Mouse (Mus musculus) CH12.LX (cell line): Measurements from ENCODE around the gene Coa4.

Experiments used
- CTCF ChIP-seq, 2 experiments: IDR thresholded peaks in 1 of 2; conservative IDR thresholded peaks in 1 of 2; 2 replicates each; pipeline ENCODE4 v1.5.1; 2011 to 2012; ENCODE audit warnings: low read depth in 2 of 2, low read length in 2 of 2, improper control_type of control experiment in 1 of 2, inconsistent platforms in 1 of 2, mild to moderate bottlenecking in 1 of 2, moderate library complexity in 1 of 2
- ELF1 ChIP-seq: IDR thresholded peaks from 2 replicates; pipeline ENCODE4 v1.6.1; 2014; ENCODE audit warnings: low read depth, mild to moderate bottlenecking, inconsistent platforms, low read length, improper control_type of control experiment
- EP300 ChIP-seq: IDR thresholded peaks from 2 replicates; pipeline ENCODE4 v1.6.1; 2011; ENCODE audit warnings: low read length, improper control_type of control experiment
- POLR2AphosphoS2 ChIP-seq: IDR thresholded peaks from 2 replicates; pipeline ENCODE4 v1.6.1; 2011; ENCODE audit warnings: low read depth, low read length, improper control_type of control experiment
- SMC3 ChIP-seq: IDR thresholded peaks from 2 replicates; pipeline ENCODE4 v1.6.1; 2011; ENCODE audit warnings: low read depth, low read length, improper control_type of control experiment
- TCF12 ChIP-seq: IDR thresholded peaks from 2 replicates; pipeline ENCODE4 v1.6.1; 2014; ENCODE audit warnings: low read depth, mild to moderate bottlenecking, inconsistent platforms, low read length, improper control_type of control experiment
- USF1 ChIP-seq: IDR thresholded peaks from 2 replicates; pipeline ENCODE4 v1.6.1; 2014; ENCODE audit warnings: low read depth, mild to moderate bottlenecking, inconsistent platforms, low read length, improper control_type of control experiment

- TF ChIP-seq TCF12: peak; percentile 9; the same call in 1 of the 2 replicates
- TF ChIP-seq EP300: peak; percentile 53; the same call in 1 of the 2 replicates
- no peak; the same call in 1 of the 2 replicates for TF ChIP-seq SMC3
- no peak for TF ChIP-seq CTCF (conservative IDR thresholded peaks at IDR 0.05 in 1 of 2, IDR thresholded peaks at IDR 0.05 in 1 of 2; ENCODE audit: low read depth in 2 of 2, low read length in 2 of 2)
- TF ChIP-seq ELF1: peak; percentile 50; the same call in 1 of the 2 replicates
- TF ChIP-seq POLR2AphosphoS2: no peak
- TF ChIP-seq USF1: no peak
Measured at GRCm38 (mm10) chr7:100495581-100496251, 41.2 kb upstream of the Coa4 start.
